Comparison of ENCODE assay signal across 15 mouse cellular contexts in the genomic region with DNA sequence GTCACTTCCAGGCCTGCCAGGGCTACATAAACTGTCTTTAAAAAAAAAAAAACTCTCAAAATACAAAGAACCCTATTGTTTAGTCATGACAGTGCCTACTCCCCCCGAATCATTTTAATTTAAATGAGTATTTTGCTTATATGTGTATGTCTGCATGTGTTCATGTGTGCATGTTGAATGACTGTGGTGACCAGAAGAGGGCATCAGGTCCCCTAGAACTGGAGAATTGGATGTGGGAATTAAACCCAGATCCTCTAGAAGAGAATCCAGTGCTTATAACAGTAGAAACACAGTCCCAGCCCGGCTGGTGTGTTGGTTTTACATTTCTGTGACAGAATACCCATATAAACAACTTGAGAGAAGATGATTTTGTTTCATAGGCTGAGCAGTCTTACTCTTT. TPM values are rescaled to one million over a fixed set of nuclear protein-coding genes. Genes with fewer than 3 reads are reported as not detected.
DNase-seq lines count a peak whose midpoint lies in the region; ATAC-seq and TF ChIP-seq lines count a peak whose summit lies in the region.
"Had no signal": no experiment of that assay in that cellular context is flagged by ENCODE, and none has a peak within 500 bp of the region (broad histone marks: within the 10 kb centered on the region; RNA-seq: fewer than 3 reads in every experiment).

No protein-coding gene starts in this region.

- TF ChIP-seq EP300 in heart, postnatal 0 days (IDR thresholded peaks at IDR 0.05; ENCODE audit: low read depth): no peak
- TF ChIP-seq EP300 in lung, postnatal 0 days (IDR thresholded peaks at IDR 0.05): no peak
- no peak for TF ChIP-seq EP300 in MEL (IDR thresholded peaks at IDR 0.05; ENCODE audit: low read depth in 1 of 2, low read length in 2 of 2)

- no peak overlapping the region for H3K9ac ChIP-seq in heart, postnatal 0 days (replicated peaks; ENCODE audit: low read depth, low read length)
- no peak overlapping the region for H3K9ac ChIP-seq in lung, postnatal 0 days (replicated peaks; ENCODE audit: low read depth)
- no peak overlapping the region for H3K9ac ChIP-seq in MEL (ENCODE audit: control insufficient read depth, low read depth, low read length, poor library complexity, severe bottlenecking)
- H3K9ac ChIP-seq: hindbrain, embryonic 14.5 days had no signal

- ATAC-seq in heart, postnatal 0 days (ENCODE audit: insufficient read depth, low read depth): no peak
- no peak for ATAC-seq in lung, postnatal 0 days
- ATAC-seq: forebrain, embryonic 14.5 days; midbrain, embryonic 16.5 days had no signal

- no peak for TF ChIP-seq POLR2A in MEL (IDR thresholded peaks at IDR 0.05; ENCODE audit: control insufficient read depth in 1 of 2, insufficient read depth in 1 of 2, low read depth in 1 of 2, low read length in 2 of 2, poor library complexity in 1 of 2)

- no peak overlapping the region for H3K27ac ChIP-seq in heart, postnatal 0 days (ENCODE audit: low read depth)
- H3K27ac ChIP-seq in lung, postnatal 0 days (ENCODE audit: low read length): no peak overlapping the region
- no peak overlapping the region for H3K27ac ChIP-seq in MEL (ENCODE audit: control insufficient read depth, low read depth, low read length)
- H3K27ac ChIP-seq in limb, embryonic 10.5 days: no peak overlapping the region
- H3K27ac ChIP-seq: hindbrain, embryonic 14.5 days had no signal

- no peak for DNase-seq in heart, postnatal 0 days (ENCODE audit: low spot score)
- DNase-seq in heart, postnatal 36 days: no peak
- DNase-seq in lung, postnatal 0 days (ENCODE audit: low spot score): peak; percentile 8
- no peak for DNase-seq in lung, postnatal 4 days
- peak; percentile 32 for DNase-seq in MEL (ENCODE audit: low read depth, low spot score)
- peak; percentile 12 for DNase-seq in retina, embryonic 14.5 days (ENCODE audit: low spot score)
- DNase-seq in right cerebral cortex, postnatal 14 days: no peak
- no peak for DNase-seq in limb, embryonic 10.5 days (ENCODE audit: low spot score)
- DNase-seq: adrenal gland, postnatal 25 days; left cerebral cortex, postnatal 4 days; lung, postnatal 14 days had no signal

- no peak overlapping the region for H3K4me3 ChIP-seq in heart, postnatal 0 days (ENCODE audit: low read depth, low read length)
- no peak overlapping the region for H3K4me3 ChIP-seq in lung, postnatal 0 days (ENCODE audit: low read depth, low read length)
- H3K4me3 ChIP-seq in MEL (ENCODE audit: control insufficient read depth in 1 of 2, insufficient read depth in 1 of 2, low read depth in 2 of 2, low read length in 2 of 2): no peak overlapping the region
- no peak overlapping the region for H3K4me3 ChIP-seq in limb, embryonic 10.5 days

- H3K79me2 ChIP-seq in MEL (ENCODE audit: control insufficient read depth, insufficient read depth, low read length, poor library complexity): no peaks in the 10 kb centered on the region

- WGBS in heart, postnatal 0 days: 77% methylated on average over 2 of the region's 2 CpGs
- 64% methylated on average over 2 of the region's 2 CpGs for WGBS in lung, postnatal 0 days
- 78% methylated on average over 2 of the region's 2 CpGs for WGBS in limb, embryonic 10.5 days

- peak; percentile 27; the same call in 1 of the 2 replicates for TF ChIP-seq CTCF in heart, postnatal 0 days (IDR thresholded peaks at IDR 0.05; ENCODE audit: low read depth)
- peak; percentile 37; the same call in 1 of the 2 replicates for TF ChIP-seq CTCF in lung, postnatal 0 days (IDR thresholded peaks at IDR 0.05)
- peak in 2 of 3 experiments; percentile 12 to 41; a peak in 3 of 6 replicates for TF ChIP-seq CTCF in MEL (IDR thresholded peaks at IDR 0.05 in 2 of 3, conservative IDR thresholded peaks at IDR 0.05 in 1 of 3; ENCODE audit: control insufficient read depth in 1 of 3, insufficient read depth in 1 of 3, low read depth in 2 of 3, low read length in 3 of 3, poor library complexity in 1 of 3, severe bottlenecking in 1 of 3)

- no peaks in the 10 kb centered on the region for H3K9me3 ChIP-seq in heart, postnatal 0 days (replicated peaks; ENCODE audit: control insufficient read depth, low read length)
- H3K9me3 ChIP-seq in lung, postnatal 0 days (ENCODE audit: low read length): no peaks in the 10 kb centered on the region
- H3K9me3 ChIP-seq in MEL (replicated peaks; ENCODE audit: insufficient read depth, low read length): no peaks in the 10 kb centered on the region
- H3K9me3 ChIP-seq in limb, embryonic 10.5 days (replicated peaks): no peaks in the 10 kb centered on the region

- TF ChIP-seq RAD21 in MEL (IDR thresholded peaks at IDR 0.05; ENCODE audit: low read depth, low read length): peak; percentile 19

- intact Hi-C loops in heart, postnatal 36 days (cut with DNase I): no loop called here

- no peak overlapping the region for H3K4me2 ChIP-seq in heart, postnatal 0 days (ENCODE audit: low read depth, low read length)
- no peak overlapping the region for H3K4me2 ChIP-seq in lung, postnatal 0 days (replicated peaks; ENCODE audit: low read depth, low read length)
- H3K4me2 ChIP-seq: heart, embryonic 11.5 days; hindbrain, embryonic 14.5 days had no signal

- peaks cover 22% of the 10 kb centered on the region for H3K36me3 ChIP-seq in heart, postnatal 0 days (replicated peaks; ENCODE audit: control insufficient read depth, insufficient read depth, low read length)
- H3K36me3 ChIP-seq in lung, postnatal 0 days (ENCODE audit: insufficient read depth, low read length): peaks cover 10% of the 10 kb centered on the region; the same call in 1 of the 2 replicates
- H3K36me3 ChIP-seq in MEL (ENCODE audit: control insufficient read depth in 1 of 2, insufficient read depth in 2 of 2, low read length in 2 of 2): peaks cover 4 to 12% of the 10 kb centered on the region in 2 experiments; a peak in 3 of 4 replicates
- peaks cover 37% of the 10 kb centered on the region for H3K36me3 ChIP-seq in limb, embryonic 10.5 days

- H3K4me1 ChIP-seq in heart, postnatal 0 days (ENCODE audit: control insufficient read depth, insufficient read depth): peaks cover 3% of the 10 kb centered on the region; the same call in 1 of the 2 replicates
- H3K4me1 ChIP-seq in lung, postnatal 0 days (ENCODE audit: insufficient read depth, low read depth, low read length): no peaks in the 10 kb centered on the region
- peaks cover 12 to 14% of the 10 kb centered on the region in 2 experiments for H3K4me1 ChIP-seq in MEL (ENCODE audit: control insufficient read depth in 1 of 2, insufficient read depth in 2 of 2, low read length in 2 of 2)
- no peaks in the 10 kb centered on the region for H3K4me1 ChIP-seq in limb, embryonic 10.5 days

- H3K27me3 ChIP-seq in heart, postnatal 0 days (ENCODE audit: control insufficient read depth, insufficient read depth, low read length): no peaks in the 10 kb centered on the region
- no peaks in the 10 kb centered on the region for H3K27me3 ChIP-seq in lung, postnatal 0 days (replicated peaks; ENCODE audit: insufficient read depth, low read length)
- H3K27me3 ChIP-seq in MEL (ENCODE audit: control insufficient read depth in 1 of 2, insufficient read depth in 2 of 2, low read length in 2 of 2): no peaks in the 10 kb centered on the region
- H3K27me3 ChIP-seq in limb, embryonic 10.5 days (ENCODE audit: low read depth, poor library complexity, severe bottlenecking): no peaks in the 10 kb centered on the region

TF ChIP-seq in MEL, 35 proteins besides CTCF, POLR2A, EP300 and RAD21:
- TF ChIP-seq KAT2A (conservative IDR thresholded peaks at IDR 0.05; ENCODE audit: low read depth, low read length) (no peak), SMC3 (IDR thresholded peaks at IDR 0.05; ENCODE audit: low read depth, low read length) (peak; percentile 26; the same call in 1 of the 2 replicates)
TF ChIP-seq in MEL: peak in this region for 1.

RNA-seq across cellular contexts. Expression of gene Ppp6r2, which starts 29.7 kb away (rescaled TPM):
- total RNA-seq in heart, postnatal 0 days (2014; rRNA removed; ENCODE audit: low replicate concordance): 65.1 and 98.4 TPM in 2 replicates
- 27.4 and 27.7 TPM in 2 replicates for polyA plus RNA-seq in heart, postnatal 0 days (2015; fragmentation: Nextera tagmentation; extraction: Ambion mirVana)
- total RNA-seq in heart, postnatal 36 days (2021): 10 to 100 TPM; 70.5 to 72.5 TPM
- polyA plus RNA-seq in lung, postnatal 0 days (2015; fragmentation: Nextera tagmentation; extraction: Ambion mirVana): 22.7 and 24.1 TPM in 2 replicates
- 13.5 and 15.5 TPM in 2 replicates for total RNA-seq in MEL (2012; rRNA removed)
- 10 to 100 TPM in 1 of 2 experiments, not detected in 1; 23.2 TPM for polyA plus RNA-seq in MEL (2012; ENCODE audit: insufficient read depth in 1 of 2, insufficient read length in 2 of 2, low read depth in 1 of 2, low replicate concordance in 2 of 2, missing spikeins in 1 of 2)
- polyA plus RNA-seq in limb, embryonic 10.5 days (2016; fragmentation: Nextera tagmentation; extraction: Ambion mirVana): 15.4 and 21.2 TPM in 2 replicates

RNA-seq across cellular contexts. Expression of gene Dennd6b, which starts 44.7 kb away (rescaled TPM):
- total RNA-seq in heart, postnatal 0 days (2014; rRNA removed; ENCODE audit: low replicate concordance): 15.2 and 19.2 TPM in 2 replicates
- 14.5 and 14.8 TPM in 2 replicates for polyA plus RNA-seq in heart, postnatal 0 days (2015; fragmentation: Nextera tagmentation; extraction: Ambion mirVana)
- total RNA-seq in heart, postnatal 36 days (2021): 10 to 100 TPM in 1 of 2 experiments, 1 to 10 TPM in 1; 8.9 to 10.5 TPM
- polyA plus RNA-seq in lung, postnatal 0 days (2015; fragmentation: Nextera tagmentation; extraction: Ambion mirVana): 4.4 and 5.0 TPM in 2 replicates
- 4.6 and 6.1 TPM in 2 replicates for total RNA-seq in MEL (2012; rRNA removed)
- 10 to 100 TPM in 1 of 2 experiments, not detected in 1; 11.4 TPM for polyA plus RNA-seq in MEL (2012; ENCODE audit: insufficient read depth in 1 of 2, insufficient read length in 2 of 2, low read depth in 1 of 2, low replicate concordance in 2 of 2, missing spikeins in 1 of 2)
- polyA plus RNA-seq in limb, embryonic 10.5 days (2016; fragmentation: Nextera tagmentation; extraction: Ambion mirVana): 21.2 and 27.5 TPM in 2 replicates

Comparison
In these comparisons a context has a peak if more than half of its experiments do, and no peak if none do; other contexts are left out.
1. DNase-seq: peak in lung, postnatal 0 days (single experiment), MEL (single experiment) and retina, embryonic 14.5 days (single experiment); none in heart, postnatal 0 days (single experiment), heart, postnatal 36 days (0 of 2), lung, postnatal 4 days (0 of 2), right cerebral cortex, postnatal 14 days (single experiment) and limb, embryonic 10.5 days (single experiment).
2. Peak in every context shown above with its lines, with median percentiles within 50 percentile points of each other: CTCF ChIP-seq.